Mouse (Mus musculus) spleen, postnatal 4 days (tissue): Measurements from ENCODE around the gene Tmem243.

Experiments used
- DNase-seq, 2 experiments: peaks; one replicate each; pipeline ENCODE4 v3.0.0; 2022; ENCODE audit warnings: low spot score in 2 of 2

The Tmem243 gene

GRCm38 (mm10) chr5:9100207-9100848 lies at the start of gene Tmem243:
Tmem243 (plus strand) TSS chr5:9100668.
- DNase-seq, result peak; percentile 81 to 88

- DNase-seq, result peak; percentile 53 to 75
These were observed 44.3 kb upstream of the Tmem243 start for GRCm38 (mm10) chr5:9056020-9056660.

- no peak for DNase-seq
These were observed 43.1 kb upstream of the Tmem243 start for GRCm38 (mm10) chr5:9057277-9057879.

DNA sequence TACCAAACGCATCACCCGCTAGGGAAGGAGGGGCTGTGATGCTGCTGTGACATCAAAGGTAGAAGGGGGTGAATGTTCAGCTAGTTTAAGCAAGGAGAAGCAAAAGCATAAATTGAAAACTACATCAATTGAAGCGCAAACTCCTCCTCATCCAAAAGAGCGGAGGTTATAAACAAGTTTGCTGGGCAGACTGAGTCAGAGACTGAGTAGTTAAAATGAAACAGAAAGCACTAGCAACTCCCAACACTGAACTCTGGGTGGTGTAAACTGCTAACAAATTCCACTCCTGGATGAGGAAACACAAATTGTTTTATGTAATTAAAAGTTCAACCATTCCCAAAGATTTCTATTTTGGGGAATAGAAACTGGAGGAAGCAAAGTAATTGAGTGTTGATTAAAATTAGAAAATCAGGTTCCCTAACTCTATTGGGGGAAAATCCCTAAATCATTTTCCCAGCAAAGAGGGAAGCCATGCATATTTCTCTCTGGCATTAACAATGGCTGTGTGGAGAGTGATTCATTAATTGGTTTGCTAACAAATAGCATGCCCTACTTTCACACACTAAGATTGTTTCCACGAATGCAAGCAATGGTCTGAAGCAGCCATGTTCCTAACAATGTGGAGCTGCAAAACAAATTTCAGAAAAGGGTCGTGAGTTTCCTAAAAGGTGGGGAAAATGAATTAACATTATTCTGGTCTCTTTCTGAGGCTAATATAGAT lies 41.0 kb upstream of the Tmem243 start:
- DNase-seq, result no peak

DNA sequence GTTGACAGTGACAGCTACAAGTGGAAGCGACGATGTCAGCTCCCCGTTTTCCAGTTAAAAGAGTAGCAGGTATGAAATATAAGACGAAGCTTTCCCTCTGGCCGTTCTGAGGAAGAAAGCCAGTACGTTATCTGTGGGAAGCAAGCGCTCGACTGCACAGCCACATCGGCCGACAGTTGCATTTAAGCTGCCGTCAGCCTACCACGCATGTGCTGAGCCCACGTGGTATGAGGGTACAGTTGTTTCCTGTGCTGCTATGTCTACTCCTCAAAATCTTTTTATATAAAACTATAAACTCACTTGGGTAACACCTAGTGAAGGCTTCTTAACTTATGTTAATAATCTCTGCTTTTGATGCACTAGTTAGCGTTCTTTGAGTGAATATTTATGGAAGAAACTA lies 40.2 kb upstream of the Tmem243 start:
- DNase-seq, result no peak

GRCm38 (mm10) chr5:9064217-9064616 lies 36.3 kb upstream of the Tmem243 start:
- DNase-seq, result no peak

DNA sequence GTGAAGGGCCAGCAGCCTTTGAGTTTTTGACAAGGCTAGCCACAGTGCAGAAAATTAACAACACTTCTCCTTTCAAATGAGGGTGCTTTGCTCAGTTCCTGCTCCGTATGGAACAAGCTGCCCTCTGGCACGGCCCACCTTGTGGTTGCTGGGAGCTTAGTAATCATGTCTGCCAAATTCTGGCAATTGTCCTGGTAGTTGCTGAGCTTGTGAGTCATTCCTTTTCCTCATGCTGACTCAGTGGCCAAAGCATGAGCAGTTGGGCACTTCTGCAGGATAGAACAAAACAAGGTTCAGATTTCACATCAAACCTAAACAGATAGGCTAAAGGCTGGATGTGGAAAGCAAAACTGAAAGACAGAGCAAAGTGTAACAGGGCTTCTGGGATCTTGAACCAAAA lies 31.6 kb upstream of the Tmem243 start:
- no peak for DNase-seq

- no peak for DNase-seq
These were observed 30.8 kb upstream of the Tmem243 start for GRCm38 (mm10) chr5:9069599-9070209.

GRCm38 (mm10) chr5:9071360-9071759 lies 29.1 kb upstream of the Tmem243 start:
- DNase-seq, result no peak

- DNase-seq, result no peak
These were observed 27.2 kb upstream of the Tmem243 start for GRCm38 (mm10) chr5:9073177-9073854.

DNA sequence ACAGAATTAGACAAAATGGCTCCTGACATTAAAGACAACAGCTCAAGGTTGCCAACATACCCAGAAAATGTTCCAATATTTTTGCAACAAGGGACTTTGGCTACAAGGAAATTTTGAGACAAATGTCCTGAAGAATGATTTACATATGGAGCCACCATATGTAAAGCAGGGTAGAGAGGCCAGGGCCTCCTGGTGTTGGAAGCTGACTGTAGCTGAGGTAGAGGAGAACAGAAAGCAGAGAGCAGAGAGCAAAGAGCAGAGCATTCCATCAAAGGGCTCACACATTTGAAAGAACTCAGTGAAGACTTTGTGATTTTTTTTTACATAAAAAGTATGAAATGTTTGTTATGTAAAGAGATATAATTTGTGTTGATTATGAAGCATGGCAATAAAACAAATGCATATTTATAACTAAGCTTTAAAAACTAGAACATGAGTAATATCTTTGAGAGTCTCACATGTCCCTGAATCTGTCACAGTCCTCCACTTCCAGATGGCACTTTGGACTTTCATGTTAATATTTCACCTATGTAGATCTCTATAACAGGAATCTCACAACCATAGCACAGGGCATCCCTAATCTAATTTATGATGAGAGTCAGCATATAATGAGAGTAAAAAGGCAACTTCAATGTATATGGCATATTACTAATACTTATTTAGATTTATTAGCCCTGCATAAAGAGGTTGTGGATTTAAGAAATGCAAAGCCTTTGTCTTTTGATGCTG lies 20.5 kb upstream of the Tmem243 start:
- DNase-seq, result no peak

DNA sequence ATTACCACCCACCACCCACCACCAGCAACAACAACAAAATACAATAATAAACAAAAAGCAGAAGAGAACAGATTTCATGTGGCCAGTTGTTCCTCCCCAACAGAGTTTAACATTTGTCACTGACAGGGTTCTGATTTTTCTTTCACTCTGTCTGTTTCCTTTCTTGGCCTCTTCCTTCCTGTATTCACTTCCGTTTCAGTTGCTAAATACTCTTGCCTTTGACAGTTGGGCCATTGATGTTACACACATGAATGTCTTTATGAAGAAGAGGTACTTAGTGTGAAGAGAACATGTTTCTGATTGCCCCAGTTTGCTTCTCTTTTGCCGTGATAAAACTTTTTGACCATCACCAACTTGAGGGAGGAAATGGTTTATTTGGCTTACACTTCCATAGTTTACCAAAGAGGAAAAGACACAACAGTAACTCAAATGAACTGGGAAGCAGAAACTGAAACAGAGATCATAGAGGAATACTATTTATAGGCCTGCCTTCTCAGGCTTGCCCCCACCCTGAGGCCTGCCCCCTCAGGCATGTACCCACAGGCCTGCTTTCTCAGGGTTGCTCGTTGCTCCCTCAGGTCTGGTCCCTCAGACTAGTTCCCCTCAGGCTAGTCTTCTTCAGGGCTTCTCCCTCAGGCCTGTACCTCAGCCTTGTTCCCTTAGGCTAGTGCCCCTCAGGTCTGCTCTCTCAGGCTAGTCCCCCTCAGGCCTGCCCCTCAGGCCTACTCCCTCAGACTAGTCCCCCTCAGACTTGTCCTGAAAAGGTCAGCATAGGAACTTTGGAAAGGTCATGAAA lies 13.3 kb upstream of the Tmem243 start:
- DNase-seq, result peak; percentile 24 to 66

- DNase-seq, result no peak
These were observed 9.9 kb upstream of the Tmem243 start for GRCm38 (mm10) chr5:9090493-9091106.

DNA sequence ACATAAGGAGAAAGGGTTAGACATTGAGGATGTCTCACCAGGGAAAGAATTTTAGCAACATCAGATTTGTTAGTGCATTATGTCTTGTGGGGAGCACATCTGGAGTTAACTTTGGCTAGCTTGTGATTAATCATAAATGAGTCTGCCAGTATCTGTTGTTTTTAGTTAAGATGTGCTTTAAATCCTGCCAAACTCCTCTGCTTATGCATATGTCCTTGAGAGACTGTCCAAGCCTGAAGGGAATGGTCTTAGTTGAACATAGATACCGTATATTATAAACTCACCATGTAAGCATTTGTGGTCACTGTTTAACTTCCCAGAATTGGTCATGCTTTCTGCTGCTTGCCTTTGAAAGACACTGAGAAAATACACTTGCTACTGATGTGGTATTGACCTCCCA lies 7.8 kb upstream of the Tmem243 start:
- DNase-seq, result no peak

DNA sequence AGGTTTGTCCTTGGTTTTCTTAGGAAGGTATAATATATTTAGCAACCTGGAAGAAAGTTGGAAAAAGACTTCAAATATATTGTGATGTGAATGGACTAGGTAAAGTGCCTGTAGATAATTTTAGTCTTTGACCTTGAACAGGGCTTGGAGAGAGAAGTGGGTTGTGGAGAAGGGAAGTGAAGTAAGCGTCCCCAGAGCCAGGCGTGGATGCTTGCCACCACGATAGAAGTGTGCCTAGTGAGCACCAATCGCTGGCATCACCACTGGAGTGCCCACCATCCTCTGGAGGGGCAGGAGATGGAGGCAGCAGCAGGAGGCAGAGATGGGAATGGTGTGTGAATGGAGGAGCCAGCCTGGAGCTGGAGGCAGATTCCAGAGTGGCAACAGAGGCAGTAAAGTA lies 7.0 kb upstream of the Tmem243 start:
- DNase-seq, result no peak

DNA sequence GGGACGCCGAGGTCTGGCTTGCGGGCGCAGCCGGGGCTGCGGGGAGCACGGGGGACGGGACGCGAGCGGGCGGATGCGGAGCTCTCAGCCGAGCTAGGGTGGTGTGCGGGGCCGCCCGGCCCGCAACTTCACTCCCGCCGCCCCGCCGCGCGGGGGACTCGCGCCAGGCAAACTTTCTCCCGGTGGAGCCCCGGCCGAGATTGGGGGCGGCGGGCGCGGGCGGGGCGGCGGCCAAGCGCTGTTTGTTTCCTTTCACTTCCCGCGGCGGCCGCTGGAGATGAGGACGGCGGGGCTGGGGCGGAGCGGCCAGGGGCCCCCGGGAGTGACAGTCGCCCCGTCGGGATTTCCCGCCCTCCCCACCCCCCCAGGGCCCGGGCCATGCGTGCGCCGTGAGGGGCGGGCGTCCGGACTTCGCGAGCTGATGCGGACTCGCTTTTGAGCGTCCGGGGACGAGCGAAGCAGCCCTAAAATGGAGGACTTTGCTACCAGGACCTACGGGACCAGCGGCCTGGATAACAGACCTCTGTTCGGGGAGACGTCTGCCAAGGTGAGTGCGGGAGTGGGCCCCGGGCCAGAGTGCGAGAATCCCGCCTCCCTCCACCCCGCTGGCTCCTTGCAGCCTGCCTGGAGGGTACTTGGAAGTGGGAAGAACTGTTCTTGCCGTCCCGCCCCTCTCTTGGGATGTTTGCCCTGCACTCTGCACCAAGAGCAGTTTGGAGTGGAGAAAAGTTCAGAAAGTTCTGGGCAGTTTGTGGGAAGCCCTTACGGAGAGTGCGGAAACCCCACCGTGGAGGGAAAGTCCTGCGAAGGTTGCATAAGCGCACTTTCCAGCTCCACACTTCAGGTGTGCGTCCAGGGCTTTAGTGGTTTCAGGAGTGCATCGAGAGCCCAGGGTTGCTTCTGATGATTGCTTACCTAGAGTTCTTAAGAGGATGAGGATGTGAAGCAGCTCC lies 657 bp downstream of the Tmem243 start:
- DNase-seq, result peak; percentile 44 to 79

DNA sequence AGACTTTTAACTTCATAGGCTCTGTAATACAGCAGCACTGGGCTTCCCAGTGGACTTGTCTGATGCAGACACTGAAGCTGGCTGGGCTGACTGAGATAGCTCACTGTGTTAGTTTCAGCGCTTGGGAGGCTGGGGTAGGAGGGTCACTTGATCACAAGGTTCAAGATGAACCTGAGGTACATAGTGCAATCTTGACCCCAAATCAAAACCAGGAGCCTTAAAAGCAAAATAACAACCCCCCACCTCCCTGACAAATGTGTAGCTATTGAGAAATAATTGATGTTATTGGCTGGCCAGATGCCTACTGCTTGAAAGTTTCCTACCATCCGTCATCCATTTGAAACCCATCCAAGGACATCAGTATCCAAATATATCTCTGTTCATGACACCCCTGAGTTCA lies 2.2 kb downstream of the Tmem243 start:
- DNase-seq, result no peak

GRCm38 (mm10) chr5:9103958-9104357 lies 3.5 kb downstream of the Tmem243 start:
- no peak for DNase-seq
